Mouse (Mus musculus) liver, embryonic 13.5 days (tissue): ENCODE data around the gene Rbm38. TPM values are rescaled to one million over a fixed set of nuclear protein-coding genes. Genes with fewer than 3 reads are reported as not detected.

Source experiments
- ATAC-seq: fragments of 200-750 bp; cut with Nextera tagmentation; 2 replicates; pipeline ENCODE4 v1.8.0; 2017; ENCODE audit warnings: low read depth, mild to moderate bottlenecking, moderate number of reproducible peaks, moderate library complexity
- DNase-seq: peaks from one replicate; pipeline ENCODE4 v3.0.0; 2022
- H3K27ac ChIP-seq: fragments of 300-500 bp; sonication (generic); 2 replicates; pipeline ENCODE4 v1.5.1; 2015; ENCODE audit warnings: moderate library complexity, mild to moderate bottlenecking, inconsistent platforms
- H3K27me3 ChIP-seq: fragments of 300-500 bp; sonication (generic); 2 replicates; pipeline ENCODE4 v1.6.1; 2015; ENCODE audit warnings: mild to moderate bottlenecking, inconsistent platforms
- H3K36me3 ChIP-seq: fragments of 300-500 bp; sonication (generic); 2 replicates; pipeline ENCODE4 v1.6.1; 2015; ENCODE audit warnings: mild to moderate bottlenecking, inconsistent platforms
- H3K4me1 ChIP-seq: fragments of 300-500 bp; sonication (generic); replicated peaks from 2 replicates; pipeline ENCODE4 v1.6.1; 2015; ENCODE audit warnings: inconsistent platforms
- H3K4me2 ChIP-seq: fragments of 300-500 bp; sonication (generic); 2 replicates; pipeline ENCODE4 v1.6.1; 2015; ENCODE audit warnings: inconsistent platforms, mild to moderate bottlenecking, moderate library complexity
- H3K4me3 ChIP-seq: fragments of 300-500 bp; sonication (generic); replicated peaks from 2 replicates; pipeline ENCODE4 v1.5.1; 2015; ENCODE audit warnings: mild to moderate bottlenecking, inconsistent platforms
- H3K9ac ChIP-seq: fragments of 300-500 bp; sonication (generic); 2 replicates; pipeline ENCODE4 v1.6.1; 2015; ENCODE audit warnings: mild to moderate bottlenecking, inconsistent platforms
- H3K9me3 ChIP-seq: fragments of 300-500 bp; sonication (generic); replicated peaks from 2 replicates; pipeline ENCODE4 v1.6.1; 2016; ENCODE audit warnings: inconsistent platforms
- WGBS: fragments of 180-500 bp; shearing (Covaris S2); methylation state at CpG from one replicate; pipeline ENCODE4 v1.1.7; 2015; ENCODE audit not compliant: insufficient replicate concordance; 5-methylcytosine and 5-hydroxymethylcytosine counted together
- polyA plus RNA-seq: library from polyadenylated mRNA; unstranded; fragments of >200 nt; fragmentation: Nextera tagmentation; extraction: Ambion mirVana; gene quantifications from 2 replicates; pipeline ENCODE4 v1.2.1, GENCODE M21; 2015

Rbm38 gene
- polyA plus RNA-seq: 260 and 311 TPM in 2 replicates

- peak within 1 kb of the TSS; percentile 79 for H3K27ac ChIP-seq
- ATAC-seq (no peak), DNase-seq (no peak)
- peaks cover 39% of the 10 kb centered on the region for H3K36me3 ChIP-seq
- no peaks in the 10 kb centered on the region for H3K27me3 ChIP-seq
- H3K9ac ChIP-seq: peak within 1 kb of the TSS; percentile 98
- peak within 1 kb of the TSS; percentile 79 for H3K4me2 ChIP-seq
- peak within 1 kb of the TSS; percentile 97 for H3K4me3 ChIP-seq
- H3K4me1 ChIP-seq: peaks cover 72% of the 10 kb centered on the region
- no peaks in the 10 kb centered on the region for H3K9me3 ChIP-seq
- 39% methylated on average over 11 of the region's 11 CpGs for WGBS
These were observed at the start of gene Rbm38 for GRCm38 (mm10) chr2:173020430-173020829. Rbm38 (plus strand) TSS chr2:173020498.

GRCm38 (mm10) chr2:172971865-172972264 lies 48.4 kb upstream of the Rbm38 start:
- Histone ChIP-seq H3K4me1 (peaks cover 11% of the 10 kb centered on the region), H3K9ac (no peak overlapping the region), H3K27ac (no peak overlapping the region), H3K4me3 (no peak overlapping the region), H3K27me3 (no peaks in the 10 kb centered on the region), H3K36me3 (no peaks in the 10 kb centered on the region), H3K4me2 (no peak overlapping the region), H3K9me3 (no peaks in the 10 kb centered on the region)
- 64% methylated on average over 2 of the region's 2 CpGs for WGBS
- no peak for ATAC-seq
- DNase-seq: no peak

DNA sequence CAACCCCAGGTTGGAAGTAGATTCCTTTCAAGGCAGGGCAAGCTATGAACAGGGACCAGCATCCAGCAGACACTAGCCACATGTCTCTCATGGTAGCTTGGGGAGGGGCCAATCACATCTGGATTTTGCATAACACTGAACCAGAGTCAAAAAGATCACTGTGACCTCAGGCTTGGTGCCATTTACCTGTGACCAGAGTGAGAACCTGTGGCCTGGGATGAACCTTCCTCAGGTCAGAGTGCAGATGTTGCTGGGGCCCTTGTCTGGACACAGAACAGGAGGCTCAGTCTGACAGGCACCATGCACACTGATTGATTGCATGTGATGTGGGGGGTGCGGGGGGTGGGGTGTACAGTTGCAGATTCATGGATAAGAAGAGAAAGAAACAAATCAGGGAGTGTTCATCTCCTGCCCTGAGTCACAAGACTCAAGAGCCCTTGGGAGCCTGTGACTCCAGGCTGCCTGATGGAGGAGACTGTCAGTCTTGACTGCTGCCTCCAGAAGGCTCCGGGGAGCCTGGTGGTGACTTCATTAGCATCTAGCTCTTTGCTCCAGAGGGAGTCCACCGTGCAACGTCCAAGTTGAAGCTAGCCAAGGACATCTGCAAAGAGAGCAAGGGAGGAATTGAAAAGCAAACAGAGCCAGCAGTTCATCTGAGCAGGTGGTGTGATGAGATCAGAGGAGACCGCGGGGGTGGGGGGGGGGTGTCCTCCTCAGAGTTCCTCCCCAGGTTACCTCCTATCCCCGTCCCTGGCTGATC lies 46.3 kb upstream of the Rbm38 start:
- no peaks in the 10 kb centered on the region for H3K9me3 ChIP-seq
- WGBS: 26% methylated on average over 7 of the region's 7 CpGs
- H3K4me2 ChIP-seq: no peak overlapping the region
- H3K9ac ChIP-seq: no peak overlapping the region
- H3K4me1 ChIP-seq: peaks cover 23% of the 10 kb centered on the region
- H3K27ac ChIP-seq: no peak overlapping the region
- ATAC-seq (no peak), DNase-seq (no peak)
- H3K36me3 ChIP-seq: no peaks in the 10 kb centered on the region
- H3K4me3 ChIP-seq: no peak overlapping the region
- H3K27me3 ChIP-seq: no peaks in the 10 kb centered on the region

GRCm38 (mm10) chr2:172974701-172975100 lies 45.6 kb upstream of the Rbm38 start:
- Histone ChIP-seq H3K27me3 (no peaks in the 10 kb centered on the region), H3K9ac (no peak overlapping the region), H3K9me3 (0 out of 2 replicates have a peak, but pooled peaks cover under 1% of the 10 kb centered on the region), H3K4me3 (no peak overlapping the region), H3K4me1 (peaks cover 23% of the 10 kb centered on the region), H3K4me2 (no peak overlapping the region), H3K27ac (no peak overlapping the region), H3K36me3 (no peaks in the 10 kb centered on the region)
- ATAC-seq (no peak), DNase-seq (no peak)
- 52% methylated on average over 7 of the region's 7 CpGs for WGBS

DNA sequence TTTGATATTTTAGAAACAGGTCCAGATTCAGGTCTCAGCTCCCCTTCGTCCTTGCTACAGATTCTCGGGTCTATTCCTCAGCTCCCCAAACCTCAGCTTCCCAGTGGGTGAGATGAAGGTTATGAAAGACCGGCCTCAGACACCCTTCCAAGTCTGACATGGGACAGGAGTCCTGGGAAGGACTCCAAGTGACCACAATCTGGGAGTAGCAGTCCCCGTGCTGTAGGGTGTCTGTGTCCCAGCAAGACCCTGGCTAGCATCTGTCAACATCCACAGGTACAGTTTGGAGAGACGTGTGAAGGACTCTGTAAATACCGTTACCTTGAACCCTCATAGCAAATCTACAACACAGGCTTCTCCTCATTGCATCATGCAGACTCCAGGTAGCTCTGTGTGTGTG lies 45.1 kb upstream of the Rbm38 start:
- WGBS: 73% methylated on average over 6 of the region's 6 CpGs

GRCm38 (mm10) chr2:172976661-172977238 lies 43.5 kb upstream of the Rbm38 start:
- H3K27ac ChIP-seq: no peak overlapping the region
- 7% methylated on average over 7 of the region's 7 CpGs for WGBS
- H3K9me3 ChIP-seq: 0 out of 2 replicates have a peak, but pooled peaks cover 4% of the 10 kb centered on the region
- H3K4me1 ChIP-seq: peaks cover 23% of the 10 kb centered on the region
- no peaks in the 10 kb centered on the region for H3K27me3 ChIP-seq
- H3K9ac ChIP-seq: no peak overlapping the region
- H3K36me3 ChIP-seq: no peaks in the 10 kb centered on the region
- ATAC-seq (no peak), DNase-seq (no peak)
- peak overlapping the region; percentile 36 for H3K4me2 ChIP-seq
- H3K4me3 ChIP-seq: 0 out of 2 replicates have a peak overlapping the region, but pooled peaks have one; percentile 4

More for the DNA sequence above, 45.1 kb upstream of the Rbm38 start:
- 0 out of 2 replicates have a peak, but pooled peaks cover 4% of the 10 kb centered on the region for H3K9me3 ChIP-seq
- DNase-seq: no peak
- ATAC-seq: no peak
- H3K27ac ChIP-seq: no peak overlapping the region
- H3K4me3 ChIP-seq: no peak overlapping the region
- no peaks in the 10 kb centered on the region for H3K36me3 ChIP-seq
- no peak overlapping the region for H3K9ac ChIP-seq
- H3K4me1 ChIP-seq: peaks cover 23% of the 10 kb centered on the region
- H3K27me3 ChIP-seq: no peaks in the 10 kb centered on the region
- no peak overlapping the region for H3K4me2 ChIP-seq

DNA sequence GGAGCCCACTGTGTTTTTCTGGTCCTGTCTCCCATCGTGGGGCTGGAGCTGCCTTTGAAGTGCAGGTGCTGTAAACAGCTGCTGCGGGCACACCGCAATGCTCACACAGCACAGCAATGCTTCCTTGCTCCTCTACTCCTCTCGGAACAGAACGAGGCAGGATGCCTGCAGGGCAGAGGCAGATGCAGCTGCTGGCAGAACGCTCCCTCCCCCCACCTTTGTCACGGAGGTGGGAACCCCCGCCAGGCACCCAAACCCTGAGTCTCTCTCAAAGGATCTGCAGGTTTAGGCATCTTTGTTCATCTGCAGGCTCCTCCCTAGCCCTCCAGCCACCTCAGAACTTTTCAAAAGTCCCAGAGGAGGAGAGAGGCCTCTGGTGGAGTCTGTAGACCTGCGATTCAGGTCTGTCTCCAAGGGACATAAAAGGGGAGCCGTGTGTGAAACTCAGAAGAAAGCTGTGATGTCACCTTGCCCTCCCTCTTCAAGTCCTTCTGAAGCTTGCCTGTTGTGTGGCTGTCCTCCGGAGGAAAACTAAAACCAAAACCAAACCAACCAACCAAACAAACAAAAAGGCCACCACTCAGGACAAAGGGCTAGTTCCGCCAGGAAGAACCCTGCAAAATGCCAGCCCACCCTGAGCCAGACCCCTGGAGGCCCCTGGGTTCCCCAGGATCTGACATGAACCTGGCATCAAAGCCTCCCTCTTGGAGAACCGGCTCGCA lies 42.7 kb upstream of the Rbm38 start, which contains the start of gene Spo11:
Gene Spo11, plus strand, starts transcription at position 292 of the 722 bp plus-strand sequence.
- no peaks in the 10 kb centered on the region for H3K27me3 ChIP-seq
- no peak within 1 kb of the TSS for H3K27ac ChIP-seq

DNA sequence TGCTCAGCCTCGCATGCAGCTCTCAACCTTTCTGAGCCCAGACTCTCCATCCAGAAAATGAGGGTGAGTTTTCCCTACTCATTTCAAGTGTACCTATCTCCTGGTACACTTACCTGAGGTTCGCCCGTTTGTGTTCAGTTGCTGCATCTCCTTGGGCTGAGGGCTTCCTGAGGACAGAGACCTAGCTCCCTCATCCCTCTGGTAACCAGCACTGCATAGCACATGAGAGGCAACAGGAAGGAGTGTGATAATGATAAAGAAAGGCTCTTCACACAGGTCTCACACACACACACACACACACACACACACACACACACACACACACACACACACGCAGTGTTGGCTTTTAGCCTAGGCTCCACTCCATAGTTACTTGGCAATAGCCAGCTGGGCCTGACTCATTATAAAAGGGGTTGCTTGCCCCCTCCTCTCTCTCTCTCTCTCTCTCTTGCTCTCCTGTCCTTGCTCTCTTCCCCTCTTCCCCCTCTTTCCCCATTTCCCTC lies 42.1 kb upstream of the Rbm38 start:
- Histone ChIP-seq H3K4me1 (peaks cover 27% of the 10 kb centered on the region), H3K4me3 (no peak overlapping the region), H3K36me3 (no peaks in the 10 kb centered on the region), H3K4me2 (no peak overlapping the region), H3K27me3 (no peaks in the 10 kb centered on the region), H3K9ac (no peak overlapping the region), H3K27ac (no peak overlapping the region), H3K9me3 (0 out of 2 replicates have a peak, but pooled peaks cover 4% of the 10 kb centered on the region)
- WGBS: 25% methylated on average over 4 of the region's 4 CpGs
- ATAC-seq: no peak
- DNase-seq: no peak

More for the DNA sequence above, 42.7 kb upstream of the Rbm38 start, which contains the start of gene Spo11:
- Histone ChIP-seq H3K4me1 (peaks cover 23% of the 10 kb centered on the region), H3K9ac (no peak within 1 kb of the TSS), H3K36me3 (no peaks in the 10 kb centered on the region), H3K4me3 (0 out of 2 replicates have a peak within 1 kb of the TSS, but pooled peaks have one; percentile 4), H3K9me3 (0 out of 2 replicates have a peak, but pooled peaks cover 4% of the 10 kb centered on the region), H3K4me2 (peak within 1 kb of the TSS; percentile 36)
- no peak for DNase-seq
- WGBS: 16% methylated on average over 14 of the region's 14 CpGs
- no peak for ATAC-seq

DNA sequence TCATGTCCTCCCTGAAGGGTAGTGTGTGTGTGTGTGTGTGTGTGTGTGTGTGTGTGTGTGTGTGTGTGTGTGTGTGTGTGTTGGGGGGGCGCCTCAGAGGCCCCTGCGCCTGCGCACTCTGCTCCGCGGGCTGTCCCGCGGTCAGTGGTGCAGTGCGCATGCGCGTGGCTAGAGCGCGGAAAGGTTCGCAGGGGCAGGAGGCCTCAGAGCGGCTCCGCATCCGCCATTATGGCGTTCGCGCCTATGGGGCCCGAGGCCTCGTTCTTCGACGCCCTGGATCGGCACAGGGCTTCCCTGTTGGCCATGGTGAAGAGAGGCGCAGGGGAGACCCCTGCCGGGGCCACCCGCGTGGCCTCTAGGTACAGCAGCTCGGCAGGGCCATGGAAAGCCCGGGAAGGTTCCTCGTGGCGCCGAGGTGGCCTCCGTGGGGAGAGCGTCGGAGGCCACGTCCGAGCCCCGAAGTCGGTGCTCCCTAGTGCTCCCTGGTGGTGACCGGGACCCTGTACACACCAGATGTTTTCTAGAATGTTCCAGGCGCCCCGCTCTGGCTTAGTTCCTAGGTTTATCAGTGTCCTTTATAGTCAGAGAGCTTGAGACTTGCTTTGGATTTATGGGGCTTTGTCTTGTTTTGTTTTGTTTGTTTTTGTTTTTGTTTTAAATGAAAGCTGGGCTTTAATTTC lies 40.5 kb upstream of the Rbm38 start:
- H3K27ac ChIP-seq: no peak overlapping the region
- H3K4me2 ChIP-seq: no peak overlapping the region
- no peaks in the 10 kb centered on the region for H3K36me3 ChIP-seq
- H3K9ac ChIP-seq: no peak overlapping the region
- no peak for DNase-seq
- WGBS: 86% methylated on average over 43 of the region's 43 CpGs
- ATAC-seq: no peak
- H3K9me3 ChIP-seq: 0 out of 2 replicates have a peak, but pooled peaks cover 4% of the 10 kb centered on the region
- H3K27me3 ChIP-seq: no peaks in the 10 kb centered on the region
- H3K4me3 ChIP-seq: no peak overlapping the region
- H3K4me1 ChIP-seq: peaks cover 20% of the 10 kb centered on the region

DNA sequence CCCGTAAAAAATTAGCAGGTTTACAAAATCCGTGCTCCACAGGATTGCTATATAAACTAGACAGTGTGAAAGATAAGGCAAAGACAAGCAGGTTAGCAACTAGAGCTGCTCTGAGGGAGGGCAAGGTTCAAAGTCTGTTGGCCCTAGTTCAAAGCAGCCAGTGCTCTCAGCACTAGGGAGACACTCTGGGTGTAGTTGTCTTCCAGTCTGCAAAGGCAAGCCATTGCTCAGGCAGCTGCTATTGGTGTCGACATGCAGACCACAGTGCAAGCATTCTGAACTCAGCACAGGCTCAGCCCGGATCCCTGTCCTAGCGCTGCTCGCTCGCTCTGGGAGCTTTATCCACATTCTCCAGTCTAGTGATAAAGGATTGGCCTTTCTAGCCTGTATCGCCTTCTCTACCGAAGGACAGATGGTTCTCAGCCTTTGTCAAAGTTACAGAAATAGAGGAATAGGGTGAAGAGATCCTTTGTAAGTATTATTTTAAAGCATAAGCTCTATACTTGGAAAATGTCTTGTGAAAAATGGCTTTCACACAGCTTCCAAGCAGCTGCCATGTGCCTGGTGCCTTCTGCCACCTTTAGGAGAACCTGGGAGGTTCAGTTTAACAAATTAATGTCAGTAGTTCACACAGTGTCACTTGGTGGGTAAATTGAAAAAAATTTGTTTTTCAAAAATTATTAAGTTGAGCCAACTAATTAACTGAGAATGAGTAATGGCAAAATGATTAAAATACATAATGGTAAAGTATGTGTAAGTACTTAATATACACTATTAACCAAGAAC lies 37.3 kb upstream of the Rbm38 start:
- peaks cover 5% of the 10 kb centered on the region for H3K4me1 ChIP-seq
- H3K9me3 ChIP-seq: 0 out of 2 replicates have a peak, but pooled peaks cover 4% of the 10 kb centered on the region
- DNase-seq: no peak
- no peak overlapping the region; the same call in 1 of the 2 replicates for H3K9ac ChIP-seq
- H3K4me3 ChIP-seq: no peak overlapping the region
- H3K27me3 ChIP-seq: no peaks in the 10 kb centered on the region
- H3K27ac ChIP-seq: no peak overlapping the region
- no peak overlapping the region for H3K4me2 ChIP-seq
- 66% methylated on average over 9 of the region's 9 CpGs for WGBS
- peak; percentile 36; the same call in 1 of the 2 replicates for ATAC-seq
- no peaks in the 10 kb centered on the region for H3K36me3 ChIP-seq
